Mouse (Mus musculus) liver, embryonic 14.5 days (tissue): ENCODE measurements around the gene Rmi2.

Experiments used
- CTCF ChIP-seq: IDR thresholded peaks from 2 replicates; pipeline ENCODE4 v1.5.1; 2016; ENCODE audit warnings: antibody characterized with exemption, low read depth, control low read depth
- EP300 ChIP-seq: IDR thresholded peaks from 2 replicates; pipeline ENCODE4 v1.6.1; 2016; ENCODE audit warnings: antibody characterized with exemption, low read depth

DNA sequence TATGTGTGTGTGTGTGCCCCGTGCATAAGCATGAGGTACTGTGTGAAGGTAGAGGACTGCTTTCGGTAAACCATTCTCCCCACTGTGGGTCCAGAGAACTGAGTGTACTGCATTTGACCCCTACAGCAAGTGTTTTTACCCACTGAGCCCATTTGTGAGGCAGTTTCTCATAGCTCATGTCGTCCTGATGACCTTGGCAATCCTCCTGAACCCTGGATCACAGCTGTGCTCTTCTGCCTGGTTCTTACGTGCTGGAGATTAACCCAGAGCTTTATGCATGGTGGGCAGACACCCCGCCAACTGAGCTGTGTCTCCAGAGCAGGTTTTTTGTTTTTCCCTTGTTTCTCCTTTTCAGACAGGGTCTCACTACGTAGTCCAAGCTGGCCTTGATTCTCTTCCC, 11.1 kb downstream of the Rmi2 start:
- TF ChIP-seq CTCF: no peak
- TF ChIP-seq EP300: no peak
